10 mouse cellular contexts compared by ENCODE assay signal in the genomic region with DNA sequence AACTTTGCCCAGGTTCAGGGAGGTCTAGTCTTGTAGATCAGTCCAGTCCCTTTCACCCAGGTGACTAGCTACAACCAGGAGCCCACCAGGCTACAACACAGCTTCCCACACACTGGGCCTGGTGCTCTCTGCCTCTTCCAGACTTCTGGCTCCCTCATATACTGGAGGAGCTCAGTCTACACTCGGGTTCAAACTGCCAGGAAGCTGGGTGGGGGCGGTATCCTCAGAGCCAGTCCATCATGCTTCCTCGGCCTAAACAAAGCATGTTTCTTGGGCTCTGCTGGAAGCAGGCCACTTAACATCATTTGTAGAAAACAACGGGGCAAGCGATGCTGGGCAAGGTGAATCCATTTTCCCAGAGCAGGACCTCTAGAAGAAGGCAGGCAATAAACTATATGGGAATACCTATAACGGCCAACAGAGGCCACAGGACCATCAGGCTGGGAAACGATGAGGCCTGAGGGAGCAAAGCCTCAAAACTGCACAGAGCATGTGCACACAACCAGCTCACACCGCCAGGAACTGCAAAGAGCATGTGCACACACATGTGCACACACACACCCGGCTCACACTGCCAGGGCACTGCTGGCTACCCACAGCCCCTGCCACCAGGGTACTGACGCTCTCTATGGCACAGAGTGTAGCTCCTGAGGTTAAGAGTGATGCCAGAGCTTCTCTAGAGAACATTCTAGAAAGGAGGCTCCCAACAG.
DNase-seq lines count a peak whose midpoint lies in the region; ATAC-seq and TF ChIP-seq lines count a peak whose summit lies in the region.
"Had no signal": no experiment of that assay in that cellular context is flagged by ENCODE, and none has a peak within 500 bp of the region (broad histone marks: within the 10 kb centered on the region; RNA-seq: fewer than 3 reads in every experiment).

No protein-coding gene starts in this region.

- no peak for ATAC-seq in midbrain, embryonic 16.5 days
- 0 out of 2 replicates have a peak, but pooled peaks have one; percentile 16 for ATAC-seq in stomach, postnatal 0 days (ENCODE audit: low FRiP score, low TSS enrichment)
- ATAC-seq: midbrain, embryonic 15.5 days had no signal

- H3K4me1 ChIP-seq in midbrain, embryonic 10.5 days: peaks cover 63% of the 10 kb centered on the region
- H3K4me1 ChIP-seq in midbrain, embryonic 16.5 days (ENCODE audit: control insufficient read depth, insufficient read depth, low read length): peaks cover 6% of the 10 kb centered on the region
- peaks cover 78% of the 10 kb centered on the region for H3K4me1 ChIP-seq in limb, embryonic 10.5 days
- H3K4me1 ChIP-seq in stomach, postnatal 0 days (replicated peaks; ENCODE audit: control insufficient read depth, insufficient read depth): peaks cover 22% of the 10 kb centered on the region

- no peak overlapping the region for H3K4me2 ChIP-seq in midbrain, embryonic 16.5 days (ENCODE audit: low read length)
- H3K4me2 ChIP-seq in stomach, postnatal 0 days (replicated peaks; ENCODE audit: low read depth): no peak overlapping the region
- H3K4me2 ChIP-seq: midbrain, embryonic 15.5 days had no signal

- 86% methylated on average over 10 of the region's 10 CpGs for WGBS in midbrain, embryonic 10.5 days
- WGBS in midbrain, embryonic 16.5 days: 78% methylated on average over 10 of the region's 10 CpGs
- 83% methylated on average over 10 of the region's 10 CpGs for WGBS in limb, embryonic 10.5 days
- WGBS in stomach, postnatal 0 days: 60% methylated on average over 10 of the region's 10 CpGs

- no peak for DNase-seq in gastrocnemius, adult 2 months
- DNase-seq in gastrocnemius, postnatal 25 days: no peak
- no peak for DNase-seq in midbrain, embryonic 10.5 days (ENCODE audit: low spot score)
- no peak for DNase-seq in limb, embryonic 10.5 days (ENCODE audit: low spot score)
- no peak for DNase-seq in stomach, postnatal 0 days (ENCODE audit: low spot score)
- no peak for DNase-seq in adrenal gland, adult 18-20 months (ENCODE audit: low spot score in 2 of 2)
- DNase-seq in left cerebral cortex, adult 18-20 months (ENCODE audit: low spot score in 2 of 2): no peak
- DNase-seq: kidney, adult 8-10 months had no signal

- no peaks in the 10 kb centered on the region for H3K9me3 ChIP-seq in midbrain, embryonic 10.5 days (replicated peaks)
- no peaks in the 10 kb centered on the region for H3K9me3 ChIP-seq in midbrain, embryonic 16.5 days (replicated peaks; ENCODE audit: control insufficient read depth, low read length, poor library complexity, severe bottlenecking)
- H3K9me3 ChIP-seq in limb, embryonic 10.5 days (replicated peaks): no peaks in the 10 kb centered on the region
- no peaks in the 10 kb centered on the region for H3K9me3 ChIP-seq in stomach, postnatal 0 days (ENCODE audit: control insufficient read depth, low read length)
- H3K9me3 ChIP-seq: midbrain, embryonic 15.5 days had no signal

- H3K27me3 ChIP-seq in midbrain, embryonic 10.5 days (ENCODE audit: low read depth, poor library complexity, severe bottlenecking): no peaks in the 10 kb centered on the region
- H3K27me3 ChIP-seq in midbrain, embryonic 16.5 days (ENCODE audit: control insufficient read depth, insufficient read depth, low read depth, low read length): no peaks in the 10 kb centered on the region
- H3K27me3 ChIP-seq in limb, embryonic 10.5 days (ENCODE audit: low read depth, poor library complexity, severe bottlenecking): no peaks in the 10 kb centered on the region
- no peaks in the 10 kb centered on the region for H3K27me3 ChIP-seq in stomach, postnatal 0 days (ENCODE audit: control insufficient read depth, insufficient read depth, low read length)
- H3K27me3 ChIP-seq: midbrain, embryonic 15.5 days had no signal

- peak overlapping the region; percentile 73 for H3K27ac ChIP-seq in gastrocnemius, adult 2 months
- H3K27ac ChIP-seq in midbrain, embryonic 10.5 days (replicated peaks): peak overlapping the region; percentile 73
- no peak overlapping the region for H3K27ac ChIP-seq in midbrain, embryonic 16.5 days (ENCODE audit: low read length)
- H3K27ac ChIP-seq in limb, embryonic 10.5 days: peak overlapping the region; percentile 44; the same call in 1 of the 2 replicates
- H3K27ac ChIP-seq in stomach, postnatal 0 days (replicated peaks): no peak overlapping the region; the same call in none of the 2 replicates
- H3K27ac ChIP-seq: midbrain, embryonic 15.5 days had no signal

- TF ChIP-seq EP300 in stomach, postnatal 0 days (optimal IDR thresholded peaks at IDR 0.05): no peak

- H3K4me3 ChIP-seq in gastrocnemius, adult 2 months: no peak overlapping the region
- H3K4me3 ChIP-seq in midbrain, embryonic 10.5 days: no peak overlapping the region
- H3K4me3 ChIP-seq in midbrain, embryonic 16.5 days (ENCODE audit: low read depth, low read length): no peak overlapping the region
- no peak overlapping the region for H3K4me3 ChIP-seq in limb, embryonic 10.5 days
- H3K4me3 ChIP-seq in stomach, postnatal 0 days (ENCODE audit: low read depth, low read length): no peak overlapping the region
- H3K4me3 ChIP-seq: midbrain, embryonic 15.5 days had no signal

- 0 out of 2 replicates have a peak, but pooled peaks cover 3% of the 10 kb centered on the region for H3K36me3 ChIP-seq in midbrain, embryonic 10.5 days
- H3K36me3 ChIP-seq in midbrain, embryonic 16.5 days (ENCODE audit: control insufficient read depth, insufficient read depth, low read length): no peaks in the 10 kb centered on the region
- no peaks in the 10 kb centered on the region for H3K36me3 ChIP-seq in limb, embryonic 10.5 days
- no peaks in the 10 kb centered on the region for H3K36me3 ChIP-seq in stomach, postnatal 0 days (ENCODE audit: control insufficient read depth, insufficient read depth, low read length)
- H3K36me3 ChIP-seq: midbrain, embryonic 15.5 days had no signal

- no peak for TF ChIP-seq CTCF in gastrocnemius, adult 2 months (IDR thresholded peaks at IDR 0.05)
- no peak for TF ChIP-seq CTCF in stomach, postnatal 0 days (IDR thresholded peaks at IDR 0.05; ENCODE audit: low read depth)

- H3K9ac ChIP-seq in midbrain, embryonic 16.5 days (ENCODE audit: low read depth, low read length): no peak overlapping the region
- no peak overlapping the region for H3K9ac ChIP-seq in stomach, postnatal 0 days (ENCODE audit: low read length)
- H3K9ac ChIP-seq: midbrain, embryonic 15.5 days had no signal

- intact Hi-C loops in gastrocnemius, adult 2 months (cut with DNase I): loop anchor here (5.0 kb wide), 1 partner anchor 43 kb away; no protein-coding TSS in a partner anchor

Comparison
In these comparisons a context has a peak if more than half of its experiments do, and no peak if none do; other contexts are left out.
1. H3K27ac ChIP-seq: peak in gastrocnemius, adult 2 months (single experiment), midbrain, embryonic 10.5 days (single experiment) and limb, embryonic 10.5 days (single experiment); none in midbrain, embryonic 16.5 days (single experiment) and stomach, postnatal 0 days (single experiment).